Mouse (Mus musculus) lung, postnatal 36 days (tissue): ENCODE measurements around the gene Upk3a.
"Not testable (repeated sequence)": the region's sequence is repeated elsewhere in the genome, so short reads cannot be mapped to it uniquely, and the experiment has no call there.

ENCODE experiments used
- DNase-seq: peaks from one replicate; pipeline ENCODE4 v3.0.0; 2022; ENCODE audit warnings: mixed read lengths

Gene Upk3a

DNA sequence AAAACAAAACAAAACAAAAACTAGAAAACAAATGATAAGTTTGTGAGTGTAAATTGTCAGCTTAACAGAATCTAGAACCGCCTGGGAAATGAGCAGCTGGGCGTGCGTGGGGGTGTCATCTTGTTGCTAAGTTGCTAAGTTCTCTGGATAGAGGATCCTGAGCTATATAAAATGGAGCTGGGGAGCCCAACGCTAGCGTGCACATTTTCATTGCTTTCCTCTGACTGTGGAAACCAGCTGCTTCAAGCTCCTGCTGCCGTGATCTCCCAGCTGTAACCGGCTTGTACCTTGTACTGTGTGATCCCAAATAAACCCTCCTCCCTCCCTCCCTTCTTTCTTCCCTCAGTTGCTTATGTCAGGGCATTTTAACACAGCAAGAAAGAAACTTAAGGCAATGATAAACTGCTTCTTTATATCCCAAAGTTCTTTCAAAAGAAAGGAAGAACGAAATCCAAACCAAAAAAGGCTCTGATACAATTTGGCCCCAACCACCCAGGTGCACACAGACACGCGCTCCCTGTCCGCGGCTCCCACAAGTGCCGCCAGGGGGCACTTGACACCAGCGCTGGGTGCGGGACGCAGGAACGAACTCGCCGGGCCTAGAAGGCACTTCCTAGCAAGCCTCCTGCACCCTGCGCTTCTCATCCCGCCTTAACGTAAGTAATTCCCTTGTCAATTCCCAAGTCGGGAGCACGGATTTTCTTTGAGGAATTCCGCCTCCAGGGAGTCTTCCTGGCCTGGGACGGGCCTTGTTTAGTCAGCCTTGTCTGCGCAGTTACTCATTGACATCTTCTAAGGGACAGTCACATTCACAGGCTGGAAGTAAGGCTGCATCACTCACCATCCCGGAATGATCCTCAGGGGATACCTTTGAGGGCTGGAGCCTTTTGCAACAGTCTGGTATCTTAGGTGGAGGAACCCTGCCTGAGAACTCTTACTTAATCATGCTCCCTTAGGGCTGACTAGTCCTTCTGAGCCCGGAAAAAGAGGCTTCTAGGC, 15.7 kb upstream of the Upk3a start:
- DNase-seq: peak; percentile 87

DNA sequence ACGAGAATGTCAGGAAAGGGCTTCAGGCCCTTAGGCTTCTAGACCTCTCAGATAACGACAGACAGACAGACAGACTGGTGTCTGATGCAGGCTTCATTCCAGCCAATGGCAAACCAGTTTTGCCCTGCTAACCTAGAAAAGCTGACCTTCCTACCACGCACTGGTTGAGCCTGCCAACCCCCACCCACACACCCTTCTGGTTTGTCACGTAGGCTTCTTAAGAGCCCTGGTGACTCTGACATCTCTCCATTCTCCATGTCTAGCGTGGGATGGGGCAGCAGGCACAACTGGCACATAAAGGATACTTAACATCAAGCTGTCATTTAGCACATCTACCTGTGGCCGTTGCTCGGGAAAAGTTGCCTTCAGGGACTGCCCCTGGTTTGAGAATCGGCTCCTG, 7.3 kb upstream of the Upk3a start:
- DNase-seq: no peak

DNA sequence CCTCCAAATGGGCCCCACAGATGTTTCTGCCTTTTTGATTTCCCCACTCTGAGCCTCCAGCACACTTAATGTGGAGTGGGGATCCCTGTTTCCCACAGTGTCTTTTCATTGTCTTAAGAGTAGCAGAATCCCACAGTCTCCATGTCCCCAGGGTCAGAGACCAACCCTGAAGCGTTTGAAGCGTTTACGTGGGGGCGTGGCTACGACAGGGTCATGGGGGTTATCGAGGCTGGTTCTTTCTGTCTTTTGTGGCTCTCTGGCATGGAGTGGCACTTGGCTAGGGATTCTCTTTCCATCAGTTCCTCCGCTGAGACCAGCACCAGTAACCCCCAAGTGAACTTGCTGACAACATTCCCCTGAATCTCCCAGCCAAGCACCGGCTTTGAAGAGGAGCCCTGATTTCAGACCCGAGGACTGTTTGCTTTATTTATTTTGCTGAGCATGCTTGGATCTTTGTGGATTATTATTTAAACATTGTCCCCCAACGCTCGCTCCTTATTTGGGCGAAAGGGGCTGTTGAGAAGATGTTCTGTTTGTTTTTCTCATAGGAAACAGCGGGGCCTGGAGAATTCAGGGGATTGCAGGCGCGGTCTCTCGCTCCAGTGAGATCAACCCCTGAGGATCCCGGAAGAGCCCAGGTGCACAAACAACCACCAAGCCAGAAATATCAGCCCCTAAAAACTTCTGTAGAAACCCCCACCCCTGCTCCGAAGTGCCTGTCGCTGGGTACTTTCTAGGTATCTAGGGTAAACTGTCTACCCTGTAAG, 4.9 kb upstream of the Upk3a start:
- DNase-seq: peak; percentile 21

DNA sequence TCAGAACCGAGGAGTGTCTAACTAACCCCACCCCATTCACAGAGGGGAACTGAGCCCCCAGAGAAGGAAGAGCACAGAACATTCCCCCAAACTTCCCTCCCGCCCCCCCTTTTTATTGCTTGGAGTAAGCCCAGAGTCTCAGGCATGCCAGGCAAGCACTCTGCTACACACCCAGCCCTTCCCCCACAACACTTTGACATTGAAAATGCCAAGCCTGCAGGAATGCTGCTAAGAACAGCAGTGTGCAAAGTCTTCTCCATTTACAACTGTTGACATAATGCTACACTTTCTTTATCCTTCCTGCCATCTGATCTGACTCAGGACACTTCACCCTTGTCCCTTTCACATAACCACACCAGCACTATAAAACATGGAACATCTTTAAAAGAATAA, 4.3 kb upstream of the Upk3a start:
- peak; percentile 62 for DNase-seq

DNA sequence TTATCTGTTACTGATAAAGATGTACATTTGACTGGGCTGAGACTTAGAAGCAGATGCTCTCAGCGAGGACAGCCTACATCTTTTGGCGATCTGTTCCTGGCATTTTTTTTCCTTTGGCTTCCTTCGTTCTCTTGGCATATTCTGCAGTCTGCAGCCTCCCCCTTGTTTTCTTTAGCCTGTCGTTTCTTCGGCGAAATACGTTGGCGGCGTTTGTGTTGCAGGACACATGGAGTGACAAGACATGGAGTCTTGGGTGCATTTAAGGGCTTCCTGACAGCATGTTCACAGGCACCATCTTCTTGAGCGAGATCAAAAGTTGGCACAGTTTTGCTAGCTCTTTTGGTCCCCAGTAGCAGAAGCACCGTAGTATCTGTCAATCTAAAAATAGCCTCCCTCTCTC, 1.2 kb upstream of the Upk3a start:
- no peak for DNase-seq

- DNase-seq: no peak
Observed at GRCm38 (mm10) chr15:85022211-85022610, 5.3 kb downstream of the Upk3a start.

GRCm38 (mm10) chr15:85026197-85026596, 9.3 kb downstream of the Upk3a start:
- no peak for DNase-seq

DNA sequence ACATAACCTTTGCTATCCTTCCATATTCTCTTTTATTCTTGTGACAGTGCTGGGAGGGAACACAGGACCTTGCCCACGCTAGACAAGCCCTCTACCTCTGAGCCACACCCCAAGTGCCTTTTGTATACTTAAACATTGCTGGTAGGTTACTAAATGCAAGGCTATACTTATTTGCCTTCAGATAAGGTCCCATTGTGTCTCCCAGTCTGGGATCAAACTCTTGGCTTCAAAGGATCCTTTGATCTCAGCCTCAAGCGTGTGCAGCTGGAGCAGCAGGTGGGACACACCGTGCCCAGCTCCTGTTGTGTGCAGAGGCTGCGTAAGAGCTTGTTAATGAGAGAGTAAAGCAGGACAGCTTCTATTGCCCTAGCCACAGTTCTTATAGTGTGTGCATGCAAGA, 10.8 kb downstream of the Upk3a start:
- no peak for DNase-seq

DNA sequence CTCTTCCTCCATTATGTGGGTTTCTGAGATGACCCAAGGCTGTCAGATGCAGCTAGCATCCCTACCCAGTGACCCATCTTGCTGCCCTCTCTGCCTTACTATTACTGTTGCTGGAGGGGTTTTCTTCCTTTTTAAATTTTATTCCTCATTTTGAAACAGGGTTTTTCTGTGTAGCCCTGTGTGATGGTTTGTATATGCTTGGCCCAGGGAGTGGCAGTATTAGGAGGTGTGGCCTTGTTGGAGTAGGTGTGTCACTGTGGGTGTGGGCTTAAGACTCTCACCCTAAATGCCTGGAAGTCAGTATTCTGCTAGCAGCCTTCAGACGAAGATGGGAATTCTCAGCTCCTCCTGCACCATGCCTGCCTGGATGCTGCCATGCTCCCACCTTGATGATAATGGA, 11.7 kb downstream of the Upk3a start, which contains the start of gene Fam118a:
Gene Fam118a (plus strand): TSS at position 301 of the 400 bp plus-strand sequence.
- not testable (repeated sequence) for DNase-seq

DNA sequence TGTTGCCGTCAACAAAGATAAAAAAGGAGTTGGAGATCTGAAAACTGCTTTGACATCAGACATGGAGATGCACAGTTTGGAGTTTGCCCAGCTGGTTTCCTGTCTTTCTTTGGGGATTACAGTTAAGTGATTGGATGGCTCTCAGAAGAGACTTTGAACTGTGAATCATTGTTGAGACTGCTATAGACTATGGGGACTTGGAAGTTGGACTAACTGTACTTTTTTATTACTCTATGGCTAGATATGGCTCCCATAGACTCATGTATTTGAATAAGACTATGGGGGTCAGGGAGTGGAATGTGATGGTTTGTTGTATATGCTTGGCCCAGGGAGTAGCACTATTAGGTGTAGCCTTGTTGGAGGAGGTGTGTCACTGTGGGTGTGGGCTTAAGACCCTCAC, 13.7 kb downstream of the Upk3a start:
- DNase-seq: not testable (repeated sequence)

- DNase-seq: no peak
Observed at GRCm38 (mm10) chr15:85031866-85032265, 14.9 kb downstream of the Upk3a start.

DNA sequence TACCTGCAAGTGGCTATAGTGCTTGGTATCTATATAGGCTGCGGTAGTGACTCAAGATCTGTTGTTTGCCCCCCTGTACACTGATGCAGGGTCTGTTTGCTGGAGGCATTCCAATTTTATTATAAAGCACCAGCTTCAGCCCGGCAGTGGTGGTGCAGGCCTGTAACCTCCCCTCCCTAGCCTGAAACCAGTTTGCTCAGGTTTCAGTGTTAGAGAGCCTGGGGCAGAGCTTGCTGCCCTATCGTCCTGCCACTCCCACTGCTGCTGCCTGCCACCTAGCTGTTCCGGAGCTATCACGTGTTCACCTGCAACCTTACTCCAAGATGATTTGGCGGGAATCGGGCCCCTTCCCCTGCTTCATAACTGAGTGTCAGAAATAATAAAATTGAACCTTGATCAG, 17.0 kb downstream of the Upk3a start:
- peak; percentile 33 for DNase-seq

- peak; percentile 98 for DNase-seq
Observed at GRCm38 (mm10) chr15:85036566-85037342, 19.8 kb downstream of the Upk3a start.

- DNase-seq: no peak
Observed at GRCm38 (mm10) chr15:85037343-85037690, 20.4 kb downstream of the Upk3a start.

GRCm38 (mm10) chr15:85041546-85042225, 24.7 kb downstream of the Upk3a start:
- no peak for DNase-seq

- peak; percentile 89 for DNase-seq
Observed at GRCm38 (mm10) chr15:85042361-85042954, 25.5 kb downstream of the Upk3a start.

DNA sequence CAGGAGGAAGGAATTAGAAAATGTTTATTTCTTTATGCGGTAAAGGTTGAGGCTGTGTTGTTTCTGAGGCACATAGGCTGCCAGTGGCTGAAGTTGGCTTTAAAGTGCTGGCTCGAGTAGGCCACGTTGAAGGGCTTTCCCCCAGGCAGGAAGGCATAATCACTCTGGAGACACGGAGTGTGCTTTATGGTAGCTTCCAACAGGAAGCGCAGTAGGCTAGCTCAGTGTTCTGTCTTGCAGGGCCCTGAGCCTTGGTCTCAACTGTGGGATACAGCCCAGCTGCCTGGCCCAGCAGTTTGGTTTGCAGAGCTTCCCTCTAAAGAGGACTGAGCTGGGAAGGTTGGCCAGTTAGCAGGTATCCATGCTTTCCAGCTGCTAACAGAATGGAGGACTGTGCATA, 26.2 kb downstream of the Upk3a start:
- no peak for DNase-seq

DNA sequence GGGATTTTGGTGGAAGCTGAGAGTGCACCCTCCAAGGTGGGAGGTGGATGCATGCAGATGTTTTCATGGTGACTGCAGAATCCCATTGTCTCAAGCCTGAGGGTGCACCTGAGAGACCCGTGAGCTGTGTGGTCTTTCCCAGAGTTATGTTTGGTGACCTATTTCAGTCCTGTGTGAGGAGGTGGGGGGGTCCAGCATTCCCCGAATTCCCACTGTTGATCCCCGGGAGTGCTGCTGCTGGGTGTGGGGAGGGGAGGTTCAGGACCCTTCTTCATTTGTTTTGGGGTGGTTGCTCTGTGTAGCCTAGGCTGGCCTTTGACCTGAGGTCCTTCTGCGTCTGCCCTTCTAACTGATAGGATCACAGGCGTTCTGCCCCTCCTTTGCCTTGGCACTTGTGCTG, 26.8 kb downstream of the Upk3a start:
- no peak for DNase-seq

DNA sequence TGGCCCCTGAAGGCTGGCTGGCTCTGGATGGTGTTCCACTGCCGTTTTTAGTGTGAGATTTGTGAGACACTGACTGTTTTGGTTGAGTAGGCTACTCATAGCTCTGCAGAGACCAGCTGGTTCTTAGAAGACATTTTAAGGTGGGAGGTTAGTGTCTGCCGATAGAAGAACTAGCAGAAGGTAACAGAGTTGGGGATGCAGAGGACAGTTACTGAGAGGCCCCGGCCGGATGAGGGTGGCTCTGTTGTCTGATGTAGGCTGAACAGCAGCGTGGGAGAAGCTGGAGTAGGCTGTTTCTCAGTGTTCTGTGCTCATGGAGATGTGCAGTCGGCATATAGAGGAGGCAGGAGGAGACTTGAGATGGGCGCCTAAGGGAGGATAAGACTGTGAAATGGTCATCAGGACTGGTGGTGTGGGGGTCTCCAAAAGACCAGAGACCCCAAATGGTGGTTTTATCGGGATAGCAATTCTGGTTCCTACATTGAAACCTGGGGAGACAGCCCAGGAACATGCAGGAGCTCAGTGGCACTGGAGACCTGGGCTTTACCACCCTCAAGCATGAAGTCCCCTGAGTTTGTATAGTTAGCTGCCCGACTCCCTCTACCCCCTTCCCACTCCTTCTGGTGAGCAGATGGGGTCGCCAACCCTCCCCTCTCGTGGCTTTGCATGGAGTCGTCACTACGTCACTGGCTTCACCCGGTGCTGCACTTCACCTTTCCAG, 29.4 kb downstream of the Upk3a start:
- no peak for DNase-seq

- DNase-seq: no peak
Observed at GRCm38 (mm10) chr15:85047865-85048264, 30.9 kb downstream of the Upk3a start.

DNA sequence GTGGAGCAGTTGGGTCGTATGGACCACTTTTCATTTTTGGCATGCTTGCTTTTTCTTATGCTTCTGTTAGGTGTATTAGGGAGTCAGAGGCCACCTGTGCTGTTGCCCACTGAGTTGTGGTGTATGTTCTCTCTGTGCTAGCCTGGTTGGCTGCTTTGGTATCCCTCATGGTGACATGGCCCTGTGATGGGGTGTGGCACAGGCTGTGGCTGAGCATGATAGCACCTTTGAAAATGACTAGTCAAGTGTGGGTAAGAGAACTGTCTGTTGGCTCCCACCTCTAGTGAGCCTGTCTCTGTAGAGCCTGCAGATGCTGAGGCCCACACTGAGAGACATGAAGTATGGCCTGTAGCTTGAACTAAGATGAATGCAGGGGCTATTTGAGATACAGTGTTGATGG, 32.8 kb downstream of the Upk3a start:
- DNase-seq: no peak
